Mouse (Mus musculus) testis, adult 2 months (tissue): Measurements from ENCODE around the gene Golga7b.

Experiments used
- CTCF ChIP-seq: fragments of 200-500 bp; IDR thresholded peaks from 2 replicates; pipeline ENCODE4 v1.5.1; 2012; ENCODE audit warnings: low read depth, mild to moderate bottlenecking, inconsistent platforms, low read length, moderate library complexity; ENCODE audit not compliant: control insufficient read depth, insufficient read depth, insufficient replicate concordance
- POLR2A ChIP-seq: fragments of 200-500 bp; IDR thresholded peaks from 2 replicates; pipeline ENCODE4 v1.6.1; 2012; ENCODE audit warnings: low read depth, mild to moderate bottlenecking, inconsistent platforms, low read length, moderate library complexity; ENCODE audit not compliant: control insufficient read depth

DNA sequence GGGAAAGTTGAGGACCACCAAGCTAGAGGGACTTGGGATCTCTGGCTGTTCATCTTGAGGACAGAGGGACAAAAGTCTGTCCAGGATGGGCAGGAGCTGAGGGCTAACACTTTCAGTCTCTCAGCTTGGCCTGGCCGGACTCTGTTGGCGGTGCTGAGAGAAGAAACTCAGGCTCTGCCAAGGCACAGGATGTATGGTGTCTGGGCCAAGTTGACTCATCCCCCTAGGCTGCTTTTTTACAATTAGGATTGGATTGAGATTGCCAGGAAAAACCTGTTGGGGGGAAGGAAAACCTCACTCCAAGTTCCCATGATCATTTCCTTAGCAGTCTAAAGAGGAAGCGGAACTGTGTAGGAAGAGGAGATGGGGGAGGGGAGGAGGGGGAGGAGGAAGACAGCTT, 10.7 kb downstream of the Golga7b start:
- TF ChIP-seq POLR2A = no peak
- TF ChIP-seq CTCF = no peak
